Mouse (Mus musculus) T-cell, adult 2 months (primary cell): ENCODE measurements around the gene Vps37d.

Experiments used
- DNase-seq: peaks from one replicate; pipeline ENCODE4 v3.0.0; 2022; ENCODE audit warnings: low spot score

The Vps37d gene

DNA sequence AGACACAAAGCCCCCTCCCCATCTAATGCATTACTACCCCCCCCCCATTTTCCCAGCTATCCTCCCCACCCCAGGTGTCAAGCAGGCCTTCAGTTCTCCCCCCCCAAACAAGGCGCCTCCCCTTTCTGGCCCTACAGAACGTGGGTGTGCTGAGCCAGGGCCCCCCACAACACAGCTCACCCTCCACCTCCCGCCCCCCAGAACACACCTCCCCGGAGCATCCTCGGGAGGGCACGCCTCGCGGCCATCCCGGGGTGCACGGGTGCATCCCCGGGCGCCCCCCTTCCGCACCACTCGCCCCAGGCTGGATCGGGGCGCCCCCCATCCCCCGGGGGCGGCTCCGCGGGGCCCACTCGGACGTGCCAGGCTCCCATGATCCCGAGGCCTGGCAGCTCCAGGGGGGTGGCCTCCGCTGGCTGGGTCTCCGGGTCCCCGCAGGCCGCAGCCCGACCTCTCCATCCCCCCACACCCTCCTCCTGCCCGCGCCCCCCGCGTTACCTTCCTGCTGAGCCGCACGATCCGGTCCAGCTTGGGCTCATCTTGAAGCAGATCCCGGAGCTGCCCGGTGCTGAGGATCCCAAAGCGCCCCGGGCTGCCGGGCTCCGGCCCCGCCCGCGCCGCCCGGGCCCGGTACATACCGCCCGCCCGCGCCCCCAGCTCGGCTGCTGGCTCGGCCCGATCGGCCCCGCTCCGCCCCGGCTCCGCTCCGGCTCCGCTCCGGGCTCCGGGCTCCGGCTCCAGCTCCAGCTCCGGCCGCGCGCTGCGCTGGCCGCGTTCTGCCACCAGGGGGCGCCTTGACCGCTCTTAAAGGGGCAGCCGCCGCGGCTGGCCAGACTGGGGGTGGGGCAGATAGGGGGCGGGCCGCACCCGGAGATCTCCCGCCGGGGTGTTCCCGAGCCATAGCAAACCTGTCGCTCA, at the start of gene Vps37d:
Gene Vps37d, minus strand, starts transcription at position 703 of the 918 bp plus-strand sequence.
- peak; percentile 79 for DNase-seq

DNA sequence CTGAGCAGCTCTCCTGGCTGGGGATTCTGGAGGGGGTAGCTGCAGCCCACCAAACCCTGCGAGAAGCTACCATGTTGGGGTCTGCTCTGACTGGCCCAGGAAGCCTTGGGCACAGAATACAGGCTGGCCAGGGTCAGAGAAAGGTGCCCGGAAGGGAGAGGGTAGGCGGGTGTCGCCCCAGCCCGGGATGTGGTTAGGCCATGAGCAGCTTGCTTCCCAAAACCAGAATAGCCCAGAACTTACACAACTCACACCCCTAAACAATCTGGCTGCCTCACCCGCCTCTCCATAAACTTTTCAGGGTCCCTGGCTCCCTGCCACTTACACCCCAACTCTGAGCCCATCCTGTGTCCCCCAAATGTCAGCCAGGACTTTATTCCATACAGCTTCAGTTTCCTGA, 49.6 kb upstream of the Vps37d start:
- DNase-seq = no peak

DNA sequence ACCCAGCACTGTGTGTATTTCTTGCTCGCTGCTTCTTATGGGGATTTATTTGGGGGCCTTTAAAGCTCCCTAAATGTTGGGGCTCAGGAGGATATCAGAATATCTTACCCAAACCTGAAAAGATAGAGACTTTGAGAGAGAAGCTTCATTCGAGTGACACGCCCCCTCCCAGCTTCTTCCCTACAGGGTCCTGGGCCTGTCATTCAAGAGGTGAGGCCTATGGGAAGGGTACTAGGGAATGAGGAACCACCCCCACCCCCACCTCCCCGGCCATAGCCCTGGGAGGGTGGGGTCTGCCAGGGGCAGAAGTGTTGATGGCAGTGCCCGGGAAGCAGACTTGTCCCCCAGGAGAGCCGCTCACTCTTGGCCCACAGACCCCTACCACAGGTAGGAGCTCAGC, 48.1 kb upstream of the Vps37d start:
- DNase-seq = no peak

DNA sequence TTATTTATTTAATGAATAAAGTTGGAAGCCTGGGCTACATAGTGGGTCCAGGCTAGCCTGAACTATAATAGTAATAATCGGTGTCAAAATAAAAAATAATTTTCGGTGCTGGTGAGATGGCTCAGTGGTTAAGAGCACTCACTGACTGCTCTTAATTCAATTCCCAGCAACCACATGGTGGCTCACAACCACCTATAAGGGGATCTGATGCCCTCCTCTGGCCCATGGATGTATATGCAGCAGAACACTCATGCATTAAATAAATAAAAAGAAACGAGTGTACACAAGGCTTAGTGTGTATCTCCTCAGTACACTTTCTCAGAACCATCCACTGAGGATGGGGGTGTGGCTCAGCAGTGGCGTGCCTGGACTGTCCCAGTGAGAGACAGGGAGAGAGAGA, 42.7 kb upstream of the Vps37d start:
- DNase-seq = no peak

DNA sequence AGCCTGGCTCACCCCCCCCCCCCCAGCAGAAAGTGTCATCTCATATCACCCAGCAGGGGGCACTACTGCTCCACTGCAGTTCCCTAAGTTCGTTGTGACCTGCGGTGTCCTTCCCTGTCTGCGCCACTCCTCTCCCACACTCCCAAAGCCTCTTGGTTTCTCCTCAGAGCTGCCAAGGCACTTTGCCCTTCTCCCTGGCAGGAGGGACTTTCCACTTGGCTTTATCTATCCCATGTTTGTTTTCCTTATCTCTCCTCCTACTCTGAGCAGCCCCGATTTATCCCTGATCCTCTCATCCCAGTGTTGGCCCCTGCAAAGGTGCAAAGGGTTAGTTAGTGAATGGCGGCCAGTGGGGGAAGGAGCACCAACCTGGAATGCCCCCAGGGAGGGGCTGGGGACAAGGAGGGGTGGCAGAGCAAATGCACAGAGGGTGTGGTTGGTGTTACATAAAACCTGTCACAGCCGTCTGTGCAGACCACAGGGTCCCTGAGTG, 40.6 kb upstream of the Vps37d start:
- DNase-seq = peak; percentile 46

DNA sequence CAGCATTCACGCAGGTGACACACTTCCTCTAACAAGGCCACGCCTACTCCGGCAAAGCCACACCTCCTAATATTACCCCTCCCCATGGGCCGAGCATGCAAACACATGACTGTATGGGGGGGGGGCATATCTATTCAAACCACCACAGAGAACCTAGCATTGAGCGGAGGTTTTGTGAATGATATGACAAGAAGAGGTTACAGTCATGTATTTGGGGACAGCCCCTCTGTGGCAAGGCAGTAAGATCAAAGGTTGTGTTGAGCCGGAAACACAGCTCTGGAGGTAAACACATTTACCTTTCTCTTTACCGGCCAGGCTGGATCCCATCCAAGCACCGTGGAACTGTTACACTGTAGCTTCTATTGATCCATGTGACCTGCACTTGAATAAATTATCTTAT, 37.2 kb upstream of the Vps37d start:
- peak; percentile 68 for DNase-seq

DNA sequence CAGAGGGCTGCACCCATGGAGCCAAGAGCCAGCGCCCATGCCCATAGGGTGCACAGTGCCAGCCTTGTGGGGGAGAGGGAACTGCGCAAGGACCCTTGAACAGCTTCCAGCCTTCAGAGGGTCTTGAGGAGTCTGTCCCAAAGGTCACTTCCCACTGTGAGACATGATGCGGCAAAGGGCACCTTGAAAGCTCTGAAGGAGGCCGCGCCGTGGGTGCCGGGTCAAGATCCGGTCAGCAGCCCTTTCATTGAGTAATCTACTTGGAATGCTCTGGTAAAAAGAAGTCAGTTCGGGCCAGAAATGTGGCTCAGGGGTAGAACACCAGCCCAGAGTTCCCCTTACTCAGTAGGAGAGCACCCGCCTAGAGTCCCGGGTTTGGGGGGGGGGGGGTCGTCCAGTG, 35.7 kb upstream of the Vps37d start:
- DNase-seq = no peak

DNA sequence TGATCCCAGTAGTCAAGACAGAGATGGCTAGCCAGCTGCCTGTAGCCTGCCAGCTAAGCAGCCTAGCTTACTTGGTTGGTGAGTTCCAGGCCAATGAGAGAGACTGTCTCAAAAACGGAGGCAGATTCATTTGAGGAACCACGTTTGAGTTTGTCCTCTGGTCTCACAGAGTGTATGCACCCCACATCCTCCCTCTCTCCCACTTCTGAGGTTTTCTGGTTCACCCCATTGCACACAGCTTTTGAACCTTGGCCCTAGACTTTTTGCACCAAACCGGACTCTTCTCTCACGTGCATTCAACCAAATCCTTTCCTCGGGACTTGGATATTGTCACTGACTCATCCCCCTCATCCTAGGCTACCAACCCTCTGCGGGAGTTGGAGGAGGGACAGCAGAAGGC, 31.9 kb upstream of the Vps37d start:
- no peak for DNase-seq

DNA sequence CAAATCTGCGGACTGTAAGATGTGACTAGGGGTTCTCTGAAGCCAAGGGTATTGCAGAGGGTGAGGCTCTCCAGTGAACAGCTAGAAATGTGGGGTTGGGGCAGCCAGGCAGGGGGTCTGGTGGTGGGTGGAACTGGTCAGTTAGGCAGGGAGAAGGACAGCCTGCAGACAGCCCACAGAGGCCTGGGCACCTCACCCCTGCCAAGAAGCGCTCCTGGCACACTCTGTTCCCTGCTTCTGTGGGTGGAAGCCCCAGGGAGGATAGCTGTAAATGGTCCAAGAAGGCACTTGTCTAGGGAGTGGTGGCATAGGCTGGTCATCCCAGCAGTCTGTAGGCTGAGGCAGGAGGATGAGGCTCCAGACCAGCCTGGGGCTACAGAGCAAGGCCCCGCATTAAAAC, 31.4 kb upstream of the Vps37d start:
- no peak for DNase-seq

DNA sequence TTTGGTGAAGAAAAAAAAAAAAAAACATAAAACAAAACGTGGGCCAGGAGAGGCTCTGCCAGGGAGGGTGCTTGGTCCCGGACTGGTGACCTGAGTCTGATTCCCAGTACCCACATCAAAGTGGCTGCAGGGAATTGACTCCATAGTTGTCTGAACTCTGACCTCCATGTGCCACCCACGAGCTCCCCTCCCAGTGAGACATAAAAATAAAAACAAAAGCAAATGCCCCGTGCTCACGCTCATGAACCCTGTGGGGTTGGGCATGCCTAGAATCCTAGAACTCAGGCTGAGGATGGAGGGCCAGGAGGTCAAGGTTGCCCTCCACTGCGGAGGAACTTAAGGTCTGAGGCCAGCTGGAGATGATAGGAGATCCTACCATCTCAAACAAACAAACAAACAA, 31.0 kb upstream of the Vps37d start:
- DNase-seq = no peak

DNA sequence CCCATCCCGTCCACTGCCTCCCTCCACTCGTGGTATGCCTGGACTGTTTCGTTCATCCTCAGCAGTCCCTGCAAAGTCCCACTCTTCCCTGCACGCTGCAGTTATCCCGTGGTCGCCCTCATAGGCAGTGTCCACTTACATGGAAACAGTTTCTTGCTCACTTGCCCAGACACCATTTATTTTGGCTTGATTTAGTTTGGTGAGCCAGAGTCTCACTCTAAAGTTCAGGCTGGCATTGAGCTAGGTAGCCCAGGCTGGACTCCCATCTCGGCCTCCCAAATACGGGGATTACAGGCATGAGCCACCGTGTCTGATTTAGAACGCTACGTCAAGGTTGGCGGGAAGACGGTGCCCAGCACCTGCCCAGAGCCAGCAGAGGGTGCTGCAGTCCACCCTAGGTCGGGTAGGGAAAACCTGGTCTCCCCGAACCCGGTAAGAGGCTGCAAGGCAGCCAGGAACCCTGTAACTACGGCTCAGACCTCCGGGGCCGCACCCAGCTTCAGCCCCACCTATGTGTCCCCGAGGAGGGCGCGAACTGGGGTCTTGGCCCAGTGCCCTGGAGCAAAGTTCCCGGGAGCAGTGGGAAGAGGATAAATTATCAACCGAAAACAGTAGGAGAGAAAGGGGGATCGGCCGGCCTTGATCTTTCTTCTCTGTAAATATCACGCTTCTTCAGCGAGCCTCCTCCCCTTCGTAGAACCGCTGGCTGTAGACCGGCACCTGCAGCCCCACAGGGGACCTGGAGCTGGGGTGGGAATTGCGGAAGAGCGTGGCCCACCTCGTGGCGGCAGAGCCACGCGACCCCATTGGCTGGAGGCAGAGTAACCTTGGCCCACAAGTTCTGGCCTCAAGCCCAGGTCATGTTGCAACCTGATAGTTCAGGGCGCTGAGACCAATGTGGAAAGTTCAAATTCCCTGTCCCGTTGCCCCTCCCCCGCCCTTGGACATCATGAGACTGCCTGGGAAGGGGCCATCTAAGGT, 29.7 kb upstream of the Vps37d start:
- DNase-seq = peak; percentile 36

DNA sequence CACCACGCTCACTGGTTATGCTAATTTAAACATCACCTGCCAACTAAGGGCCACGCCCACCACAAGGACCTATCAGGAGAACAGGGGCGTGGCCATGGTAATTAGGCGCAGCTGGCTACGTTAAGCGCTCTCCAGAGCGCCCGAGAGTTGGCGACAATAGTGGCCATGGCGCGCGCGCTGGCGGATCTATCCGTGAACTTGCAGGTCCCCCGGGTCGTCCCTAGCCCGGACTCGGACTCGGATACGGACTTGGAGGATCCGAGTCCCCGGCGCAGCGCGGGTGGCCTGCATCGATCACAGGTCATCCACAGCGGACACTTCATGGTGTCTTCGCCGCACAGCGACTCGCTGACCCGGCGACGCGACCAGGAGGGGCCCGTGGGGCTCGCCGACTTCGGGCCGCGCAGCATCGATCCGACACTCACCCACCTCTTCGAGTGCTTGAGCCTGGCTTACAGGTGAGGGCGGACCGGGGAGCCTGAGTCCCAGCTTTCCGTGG, 28.7 kb upstream of the Vps37d start:
- peak; percentile 66 for DNase-seq

DNA sequence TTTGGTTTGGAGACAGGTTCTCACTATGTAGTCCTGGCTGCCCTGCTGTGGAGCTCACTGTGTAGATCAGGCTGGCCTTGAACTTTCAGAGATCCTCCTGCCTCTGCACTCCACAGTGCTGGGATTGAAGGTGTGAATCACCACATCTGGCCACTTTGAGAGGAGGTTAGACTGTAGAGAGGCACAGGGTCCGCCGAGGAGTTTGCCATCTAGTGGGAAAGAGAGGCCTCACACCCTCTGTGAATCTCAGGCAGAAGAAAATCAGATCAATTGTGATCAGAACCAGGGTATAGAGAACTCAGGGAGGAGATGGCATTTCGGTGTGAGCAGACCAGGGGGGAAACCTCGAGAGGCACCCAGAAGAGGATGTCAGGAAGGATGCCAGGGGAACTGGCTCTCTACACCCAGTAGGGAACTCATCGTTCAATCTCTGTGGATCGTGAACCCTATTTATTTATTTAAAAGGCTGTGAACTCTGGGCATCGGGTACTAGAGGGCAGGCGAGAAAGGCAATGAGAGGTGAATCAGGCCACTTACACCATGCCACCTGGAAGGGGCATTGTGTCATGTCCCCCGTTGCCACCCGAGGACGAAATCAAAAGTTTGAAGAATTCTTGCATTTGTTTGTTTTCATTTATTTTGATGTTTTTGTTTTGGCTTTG, 26.1 kb upstream of the Vps37d start:
- DNase-seq = peak; percentile 47

DNA sequence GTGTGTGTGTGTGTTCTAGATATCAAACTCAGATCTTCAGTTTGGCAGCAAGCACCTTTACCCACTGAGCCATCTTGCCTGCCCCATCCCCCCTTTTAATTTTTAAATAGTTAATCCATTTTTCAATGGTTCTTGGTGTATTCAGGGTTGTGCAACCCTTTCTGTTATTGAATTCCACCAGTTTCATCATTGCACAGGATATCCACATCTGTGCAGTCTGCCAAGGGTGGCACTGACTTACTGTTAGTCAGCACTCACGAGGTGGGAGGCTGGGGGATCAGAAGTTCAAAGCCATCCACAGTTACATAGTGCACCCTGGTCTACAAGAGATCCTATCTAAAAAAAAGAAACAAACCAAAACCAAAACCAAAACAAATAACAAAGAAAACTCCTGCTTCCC, 22.9 kb upstream of the Vps37d start:
- DNase-seq = no peak

DNA sequence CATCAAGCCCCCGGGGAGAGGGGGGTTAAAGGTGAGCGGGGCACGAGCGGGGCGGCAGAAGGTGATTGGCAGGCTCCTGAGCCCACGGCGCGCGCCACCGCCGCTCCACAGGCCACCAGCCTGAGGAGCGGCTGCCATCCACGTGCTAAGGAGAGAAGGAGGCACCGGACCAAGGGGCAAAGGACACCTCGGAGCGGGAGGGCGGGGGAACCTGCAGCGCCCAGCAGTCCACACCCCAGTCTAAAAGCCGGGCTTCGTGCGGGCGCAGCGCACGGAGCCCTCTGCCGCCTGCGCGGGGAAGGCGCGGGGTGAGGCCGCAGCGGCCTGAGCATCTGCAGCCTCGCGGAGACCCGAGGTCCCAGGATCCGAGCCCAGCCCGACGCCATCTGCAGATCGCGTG, 11.6 kb upstream of the Vps37d start, which contains the start of gene Mlxipl:
Gene Mlxipl, plus strand, starts transcription at position 238 of the 400 bp plus-strand sequence.
- DNase-seq = no peak

DNA sequence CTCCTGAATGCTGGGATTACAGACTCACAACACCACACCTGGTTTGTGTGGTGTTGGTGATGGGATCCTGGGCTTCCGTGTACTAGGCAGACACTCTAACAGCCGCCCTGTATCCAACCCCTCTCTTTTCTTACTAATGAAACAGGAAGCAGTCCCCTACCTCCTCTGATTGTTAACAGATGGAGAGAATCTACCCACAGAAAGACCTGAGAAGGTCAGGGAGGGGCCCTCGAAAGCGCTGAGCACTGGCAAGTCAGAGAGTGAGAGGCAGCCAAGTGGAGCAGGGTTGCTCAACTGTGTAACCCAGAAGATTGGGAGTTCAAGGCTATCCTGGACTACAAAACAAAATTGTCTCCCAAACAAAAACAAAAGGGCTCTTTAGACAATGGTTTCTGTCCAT, 8.8 kb upstream of the Vps37d start:
- no peak for DNase-seq

DNA sequence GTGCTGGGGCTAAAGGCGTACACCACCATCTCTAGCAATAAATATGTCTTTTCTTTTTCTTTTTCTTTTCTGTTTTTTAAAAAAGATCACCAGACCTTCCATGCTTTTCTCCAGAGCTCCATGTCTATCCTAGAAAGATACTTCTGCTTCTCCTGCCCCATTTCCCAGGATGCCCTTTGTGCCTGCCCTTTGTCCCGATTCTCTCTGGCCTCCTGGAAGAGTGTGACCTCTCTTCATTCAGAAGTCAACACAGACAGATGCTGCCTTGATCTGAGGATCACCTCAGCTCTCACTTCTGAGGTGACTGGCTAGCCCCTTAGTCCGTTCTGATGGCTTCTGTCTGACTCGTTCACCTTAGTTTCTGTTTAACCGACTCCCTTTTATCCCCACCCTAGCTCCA, 2.5 kb upstream of the Vps37d start:
- no peak for DNase-seq

DNA sequence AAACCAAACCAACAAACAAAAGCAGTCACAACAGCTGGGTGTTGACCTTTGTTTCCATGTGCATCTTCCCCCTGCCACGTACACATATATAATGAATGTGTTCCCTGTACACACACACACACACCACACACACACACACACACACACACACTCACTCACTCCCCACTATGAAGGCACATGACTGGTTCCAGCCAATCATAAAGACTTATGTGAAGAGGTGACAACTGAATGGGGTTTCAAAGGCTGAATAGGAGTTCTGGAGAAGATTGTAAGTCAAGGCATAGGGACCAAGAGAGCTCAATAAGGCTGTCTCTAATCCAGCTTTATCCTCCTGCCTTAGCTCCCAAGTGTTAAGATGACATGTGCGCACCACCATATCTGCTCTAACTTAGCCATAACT, 1.5 kb upstream of the Vps37d start:
- no peak for DNase-seq

DNA sequence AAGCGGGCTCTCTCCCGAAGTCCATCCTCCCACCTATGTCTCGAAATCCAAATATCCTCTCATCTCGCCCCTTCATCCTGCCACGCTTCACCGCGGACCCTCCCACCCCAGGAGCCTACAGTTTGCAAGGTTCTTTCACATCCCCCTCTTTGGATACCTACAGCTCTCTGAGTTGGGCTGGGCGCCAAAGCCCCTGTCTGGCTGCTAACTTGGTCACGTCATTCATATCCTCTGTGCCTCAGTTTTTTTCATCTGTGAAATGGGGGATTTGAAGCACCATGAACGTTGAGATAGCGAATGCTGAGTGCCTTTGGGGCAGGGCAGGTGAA, 380 bp upstream of the Vps37d start:
- DNase-seq = no peak

DNA sequence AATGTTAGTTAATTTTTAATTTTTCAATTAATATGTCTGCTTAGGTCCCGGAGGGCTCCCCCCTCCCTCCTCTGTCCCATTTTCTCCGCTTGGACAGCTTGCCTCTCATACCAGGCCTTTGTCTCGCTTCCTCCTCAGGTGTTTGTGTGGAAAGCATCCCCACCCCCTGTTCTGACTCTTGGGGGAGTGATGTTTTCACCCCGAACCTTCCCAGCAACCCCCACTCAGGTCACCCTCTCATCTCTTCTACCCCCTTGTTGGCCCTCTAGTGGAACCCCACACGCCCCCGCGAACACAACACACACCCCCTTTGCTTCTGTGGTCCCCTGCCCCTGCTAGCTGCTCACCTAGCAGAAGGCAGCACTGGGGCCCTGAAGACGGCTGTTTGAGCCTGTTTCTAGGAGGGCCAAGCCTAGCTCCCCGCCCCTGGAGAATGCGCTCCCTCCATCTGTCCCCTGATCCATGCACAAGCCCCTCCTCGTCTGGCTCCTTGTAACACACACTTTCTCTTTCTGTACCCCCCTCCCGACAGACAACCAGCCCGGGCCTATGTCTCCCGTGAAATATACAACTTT, 1.0 kb downstream of the Vps37d start:
- no peak for DNase-seq

DNA sequence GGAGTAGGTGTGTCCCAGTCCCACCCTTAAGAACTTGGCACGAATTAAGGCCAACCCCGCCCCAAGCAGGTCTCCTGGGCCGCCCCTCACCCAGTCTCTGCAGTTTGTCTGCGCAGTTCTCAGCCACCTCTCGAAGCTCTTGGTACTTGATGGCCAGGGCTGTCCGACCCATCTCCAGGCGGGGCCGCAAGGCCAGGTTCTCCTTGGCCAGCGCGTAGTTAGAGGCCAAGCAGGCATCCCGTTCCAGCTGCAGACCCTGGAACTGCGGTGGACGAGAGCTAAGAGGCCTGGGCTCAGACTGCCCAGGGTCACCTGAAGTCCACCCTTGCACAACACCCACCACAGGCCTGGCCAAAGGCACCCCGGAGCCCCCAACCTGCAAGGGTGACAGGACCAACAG, 1.7 kb downstream of the Vps37d start:
- DNase-seq = no peak

DNA sequence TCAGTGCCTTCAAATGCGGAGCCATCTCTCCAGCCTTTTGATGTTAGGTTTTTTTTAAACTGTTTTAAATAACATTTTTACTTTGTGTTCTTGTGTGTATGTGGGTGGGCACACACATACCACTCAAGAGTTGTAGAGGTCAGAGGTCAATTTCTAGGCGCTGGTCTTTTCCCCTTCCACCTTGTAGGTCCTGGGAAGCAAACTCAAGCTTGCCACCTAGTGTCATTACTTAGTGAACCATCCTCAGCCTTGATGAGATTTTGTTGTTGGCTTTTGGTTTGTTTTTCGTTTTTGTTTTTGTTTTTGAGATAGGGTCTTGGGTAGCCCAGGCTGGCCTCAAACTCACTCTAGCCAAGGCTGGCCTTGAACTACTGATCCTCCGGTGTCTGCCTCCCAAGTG, 2.4 kb downstream of the Vps37d start:
- DNase-seq = no peak
